ENCODE assay signal across 22 mouse cellular contexts in genomic region chr11:11694072-11694471, GRCm38 (mm10). TPM values are rescaled to one million over a fixed set of nuclear protein-coding genes. Genes with fewer than 3 reads are reported as not detected.
DNase-seq lines count a peak whose midpoint lies in the region; ATAC-seq and TF ChIP-seq lines count a peak whose summit lies in the region.
"Had no signal": no experiment of that assay in that cellular context is flagged by ENCODE, and none has a peak within 500 bp of the region (broad histone marks: within the 10 kb centered on the region; RNA-seq: fewer than 3 reads in every experiment).

No protein-coding gene starts in this region.

- 10% methylated on average over 2 of the region's 2 CpGs for WGBS in spleen, adult 2 months
- 10% methylated on average over 2 of the region's 2 CpGs for WGBS in bone marrow, adult 2 months

- TF ChIP-seq POLR2A in spleen, adult 2 months (IDR thresholded peaks at IDR 0.05; ENCODE audit: low read depth, low read length), result no peak
- no peak for TF ChIP-seq POLR2A in bone marrow, adult 2 months (IDR thresholded peaks at IDR 0.05; ENCODE audit: borderline replicate concordance, control insufficient read depth, low read depth, low read length)

- ATAC-seq in CD4-positive, CD25-positive, alpha-beta regulatory T cell, adult 4 months, result no peak
- ATAC-seq: forebrain, embryonic 16.5 days; intestine, embryonic 15.5 days; lung, postnatal 0 days; Patski had no signal

- TF ChIP-seq CTCF in spleen, adult 2 months (IDR thresholded peaks at IDR 0.05; ENCODE audit: extremely low read depth, insufficient read depth, insufficient read length, insufficient replicate concordance), result no peak
- TF ChIP-seq CTCF in bone marrow, adult 2 months (IDR thresholded peaks at IDR 0.05; ENCODE audit: control insufficient read depth, insufficient read depth, low read length), result no peak

- peak; percentile 52 for DNase-seq in CD4-positive, CD25-positive, alpha-beta regulatory T cell, adult 2 months (ENCODE audit: low read depth, low spot score)
- peak in 1 of 2 experiments; percentile 60 for DNase-seq in spleen, adult 2 months (ENCODE audit: low read depth in 1 of 2, low spot score in 2 of 2)
- no peak for DNase-seq in spleen, postnatal 4 days (ENCODE audit: low spot score in 2 of 2)
- DNase-seq in naive thymus-derived CD4-positive, alpha-beta T cell, adult 2 months (ENCODE audit: low read depth), result peak; percentile 57
- no peak for DNase-seq in gastrocnemius, postnatal 14 days
- DNase-seq in urinary bladder, postnatal 4 days (ENCODE audit: low spot score in 2 of 2), result no peak
- DNase-seq: adrenal gland, adult 8-10 months; cerebellum, postnatal 14 days; embryo, embryonic 11 days; kidney, adult 9 months; kidney, postnatal 25 days; left cerebral cortex, postnatal 4 days; right cerebral cortex, adult 18-20 months had no signal

- H3K36me3 ChIP-seq in spleen, adult 2 months (ENCODE audit: control insufficient read depth, insufficient read depth, low read length), result no peaks in the 10 kb centered on the region; the same call in 1 of the 2 replicates
- H3K36me3 ChIP-seq: heart, embryonic 13.5 days; intestine, embryonic 15.5 days; neural tube, embryonic 12.5 days had no signal

- no peaks in the 10 kb centered on the region for H3K27me3 ChIP-seq in spleen, adult 2 months (ENCODE audit: control insufficient read depth, insufficient read depth, low read length)
- H3K27me3 ChIP-seq: intestine, embryonic 15.5 days; neural tube, embryonic 12.5 days had no signal

- peaks cover 44% of the 10 kb centered on the region for H3K4me1 ChIP-seq in spleen, adult 2 months (ENCODE audit: control insufficient read depth, insufficient read depth, insufficient read length)
- H3K4me1 ChIP-seq in bone marrow, adult 2 months (ENCODE audit: control insufficient read depth, insufficient read depth, low read length), result peaks cover 21% of the 10 kb centered on the region
- H3K4me1 ChIP-seq: heart, embryonic 13.5 days; intestine, embryonic 15.5 days; neural tube, embryonic 12.5 days had no signal

- H3K4me3 ChIP-seq in spleen, adult 2 months (ENCODE audit: extremely low read depth, insufficient read depth, insufficient read length), result no peak overlapping the region
- H3K4me3 ChIP-seq in bone marrow, adult 2 months (replicated peaks; ENCODE audit: control insufficient read depth, low read depth, low read length), result no peak overlapping the region
- H3K4me3 ChIP-seq: heart, embryonic 13.5 days; intestine, embryonic 15.5 days; neural tube, embryonic 12.5 days had no signal

- intact Hi-C loops in gastrocnemius, postnatal 14 days (cut with DNase I; ENCODE audit: low total_unique reads), result no loop called here

- H3K27ac ChIP-seq in spleen, adult 2 months (ENCODE audit: insufficient read depth, low read length), result peak overlapping the region; percentile 87
- H3K27ac ChIP-seq in bone marrow, adult 2 months (ENCODE audit: control insufficient read depth, insufficient read depth, low read depth, low read length, poor library complexity), result peak overlapping the region; percentile 40; the same call in 1 of the 2 replicates
- H3K27ac ChIP-seq: heart, embryonic 13.5 days; hindbrain, embryonic 14.5 days; intestine, embryonic 15.5 days; neural tube, embryonic 12.5 days had no signal

RNA-seq across cellular contexts. Expression of gene Ikzf1, which starts 9.3 kb away (rescaled TPM):
- 100 to 1,000 TPM; 130 to 149 TPM for polyA plus RNA-seq in CD4-positive, CD25-positive, alpha-beta regulatory T cell, adult 4 months (2017; shearing (Covaris generic))
- polyA plus RNA-seq in spleen, adult 2 months (2012; rRNA removed), result 258 and 419 TPM in 2 replicates
- polyA plus RNA-seq in bone marrow, adult 2 months (2011; ENCODE audit: insufficient read depth, insufficient read length, low replicate concordance, missing spikeins), result 32.8 and 38.1 TPM in 2 replicates
- under 1 TPM; 0.42 to 0.66 TPM for total RNA-seq in gastrocnemius, postnatal 14 days (2021)
- polyA plus RNA-seq: Patski had no signal

Comparison
In these comparisons a context has a peak if more than half of its experiments do, and no peak if none do; other contexts are left out.
1. DNase-seq: peak in CD4-positive, CD25-positive, alpha-beta regulatory T cell, adult 2 months (single experiment) and naive thymus-derived CD4-positive, alpha-beta T cell, adult 2 months (single experiment); none in spleen, postnatal 4 days (0 of 2), gastrocnemius, postnatal 14 days (single experiment) and urinary bladder, postnatal 4 days (0 of 2).